Mouse (Mus musculus) liver, adult 2 months (tissue): ENCODE measurements around the gene Kcnj15.

ENCODE experiments used
- CTCF ChIP-seq: fragments of 200-500 bp; IDR thresholded peaks from 2 replicates; pipeline ENCODE4 v1.5.1; 2011; ENCODE audit warnings: low read depth, low read length, control low read depth
- POLR2A ChIP-seq: fragments of 200-500 bp; IDR thresholded peaks from 2 replicates; pipeline ENCODE4 v1.6.1; 2011; ENCODE audit warnings: low read length, control low read depth; ENCODE audit not compliant: insufficient read depth; ENCODE audit errors: extremely low read depth

DNA sequence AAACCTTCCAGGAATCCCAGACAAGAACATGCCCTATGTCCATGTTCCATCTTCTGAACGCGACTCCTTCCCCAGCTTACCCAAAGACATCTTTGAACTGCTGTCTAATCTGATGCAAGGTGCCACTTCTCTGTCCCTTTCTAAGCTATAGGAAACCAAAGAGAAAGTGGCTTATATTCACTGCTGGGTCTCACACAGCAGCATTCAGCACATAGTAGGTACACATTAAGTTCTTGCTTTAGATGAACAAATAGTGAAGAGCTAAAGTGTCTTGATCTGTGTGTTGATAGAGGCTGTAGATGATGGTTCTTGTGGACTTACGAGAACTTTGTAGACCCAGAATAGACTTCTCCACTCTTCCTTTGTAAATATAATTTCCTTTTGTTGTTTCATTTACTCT, 23.0 kb downstream of the Kcnj15 start:
- TF ChIP-seq POLR2A (no peak), CTCF (no peak)
